Mouse (Mus musculus): ENCODE data around the gene Minpp1. TPM values are rescaled to one million over a fixed set of nuclear protein-coding genes. Genes with fewer than 3 reads are reported as not detected.

Minpp1 gene
- polyA plus RNA-seq, 1 experiment from 2014 or later = 66.6 TPM

GRCm38 (mm10) chr19:32492981-32493380 is 7.4 kb downstream of the Minpp1 start:
- Histone ChIP-seq H3K4me2 (replicated peaks) (no peak overlapping the region), H3K4me1 (peaks cover 1% of the 10 kb centered on the region; the same call in 1 of the 2 replicates), H3K9ac (no peak overlapping the region), H3K4me3 (no peak overlapping the region), H3K9me3 (no peaks in the 10 kb centered on the region), H3K36me3 (peaks cover 31% of the 10 kb centered on the region), H3K27me3 (replicated peaks) (no peaks in the 10 kb centered on the region), H3K27ac (no peak overlapping the region)
- WGBS = 88% methylated on average over 5 of the region's 5 CpGs
- ATAC-seq (ENCODE audit: low FRiP score, low read depth) = no peak

DNA sequence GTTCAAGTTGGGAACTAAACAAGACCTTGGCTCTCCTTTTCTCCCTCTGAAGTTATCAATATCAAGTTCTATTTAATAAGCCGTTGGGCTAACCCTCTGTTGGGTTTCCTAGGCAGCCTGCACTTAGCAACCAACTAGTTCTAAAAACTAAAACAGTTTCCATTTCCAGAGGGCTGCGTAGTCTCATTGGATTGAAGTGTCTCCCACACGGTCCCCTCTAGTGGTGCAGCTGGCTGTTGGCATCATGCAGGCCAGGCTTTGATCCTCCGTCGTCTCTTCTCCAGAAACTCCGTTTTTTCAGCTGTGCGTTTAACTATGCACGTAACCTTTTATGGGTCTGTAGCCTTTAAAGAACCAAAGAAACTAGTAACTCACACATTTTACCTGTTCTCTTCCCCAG is 7.9 kb downstream of the Minpp1 start:
- Histone ChIP-seq H3K4me2 (replicated peaks) (no peak overlapping the region), H3K4me3 (no peak overlapping the region), H3K9me3 (no peaks in the 10 kb centered on the region), H3K9ac (no peak overlapping the region), H3K27ac (no peak overlapping the region), H3K36me3 (peaks cover 36% of the 10 kb centered on the region), H3K4me1 (no peaks in the 10 kb centered on the region), H3K27me3 (replicated peaks) (no peaks in the 10 kb centered on the region)
- ATAC-seq (ENCODE audit: low FRiP score, low read depth) = no peak
- 82% methylated on average over 8 of the region's 8 CpGs for WGBS

- H3K9me3 ChIP-seq = no peaks in the 10 kb centered on the region
- no peak overlapping the region for H3K4me2 ChIP-seq (replicated peaks)
- H3K4me1 ChIP-seq = no peaks in the 10 kb centered on the region
- WGBS = 92% methylated on average over 13 of the region's 13 CpGs
- ATAC-seq (ENCODE audit: low FRiP score, low read depth) = no peak
- H3K27me3 ChIP-seq (replicated peaks) = no peaks in the 10 kb centered on the region
- peaks cover 40% of the 10 kb centered on the region for H3K36me3 ChIP-seq
- no peak overlapping the region for H3K27ac ChIP-seq
- H3K9ac ChIP-seq = no peak overlapping the region
- no peak overlapping the region for H3K4me3 ChIP-seq
Measured at GRCm38 (mm10) chr19:32494611-32495010, 9.0 kb downstream of the Minpp1 start.

- Histone ChIP-seq H3K4me1 (no peaks in the 10 kb centered on the region), H3K9ac (no peak overlapping the region), H3K36me3 (peaks cover 40% of the 10 kb centered on the region), H3K4me2 (replicated peaks) (no peak overlapping the region), H3K4me3 (no peak overlapping the region), H3K27me3 (replicated peaks) (no peaks in the 10 kb centered on the region), H3K27ac (no peak overlapping the region), H3K9me3 (no peaks in the 10 kb centered on the region)
- WGBS = 89% methylated on average over 11 of the region's 11 CpGs
- no peak for ATAC-seq (ENCODE audit: low FRiP score, low read depth)
Measured at GRCm38 (mm10) chr19:32495034-32495433, 9.5 kb downstream of the Minpp1 start.

DNA sequence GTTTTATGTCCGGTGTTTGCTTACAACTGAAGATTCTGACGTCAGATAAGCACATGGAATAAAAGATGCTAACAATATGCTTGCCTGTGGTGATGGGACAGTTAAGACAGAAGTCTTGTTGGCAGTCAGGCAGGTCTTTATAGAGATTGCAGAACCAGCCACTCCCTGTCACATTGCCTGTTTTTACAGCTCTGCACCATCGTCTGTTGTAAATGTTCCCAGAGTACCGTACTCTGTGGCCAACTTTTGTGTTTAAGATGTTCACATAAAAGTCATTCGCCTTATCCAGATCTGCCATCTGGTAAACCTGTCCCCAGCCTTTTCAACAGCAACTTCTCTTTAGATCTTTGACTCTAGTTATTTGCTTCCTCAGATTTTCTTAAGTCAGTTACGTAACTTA is 11.8 kb downstream of the Minpp1 start:
- H3K4me3 ChIP-seq = no peak overlapping the region
- H3K4me1 ChIP-seq = no peaks in the 10 kb centered on the region
- H3K9me3 ChIP-seq = no peaks in the 10 kb centered on the region
- no peak overlapping the region for H3K27ac ChIP-seq
- peaks cover 39% of the 10 kb centered on the region for H3K36me3 ChIP-seq
- no peaks in the 10 kb centered on the region for H3K27me3 ChIP-seq (replicated peaks)
- H3K4me2 ChIP-seq (replicated peaks) = no peak overlapping the region
- no peak overlapping the region for H3K9ac ChIP-seq
- ATAC-seq (ENCODE audit: low FRiP score, low read depth) = no peak
- 88% methylated on average over 6 of the region's 6 CpGs for WGBS

DNA sequence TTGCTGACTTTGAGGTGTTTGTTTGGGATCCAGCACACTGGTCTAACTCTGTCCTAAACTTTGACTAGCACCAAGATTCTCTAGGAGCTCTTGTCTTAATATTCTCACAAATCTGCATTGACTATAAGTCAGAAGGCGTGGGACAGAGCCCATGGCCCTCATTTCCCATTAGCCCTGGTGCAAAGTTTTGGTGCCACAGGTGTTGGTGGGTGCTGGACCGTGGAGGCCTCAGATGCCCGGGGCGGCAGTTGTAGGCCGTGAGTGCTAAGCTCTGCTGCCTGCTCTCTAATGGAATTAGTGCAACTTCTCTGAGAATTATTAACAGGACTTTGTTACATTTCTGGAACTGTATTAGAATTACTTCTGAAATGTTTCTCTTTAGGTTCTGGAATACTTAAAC is 12.4 kb downstream of the Minpp1 start:
- Histone ChIP-seq H3K4me1 (no peaks in the 10 kb centered on the region), H3K9me3 (no peaks in the 10 kb centered on the region), H3K36me3 (peaks cover 34% of the 10 kb centered on the region), H3K4me2 (replicated peaks) (no peak overlapping the region), H3K9ac (no peak overlapping the region), H3K27me3 (replicated peaks) (no peaks in the 10 kb centered on the region), H3K27ac (no peak overlapping the region), H3K4me3 (no peak overlapping the region)
- ATAC-seq (ENCODE audit: low FRiP score, low read depth) = no peak
- WGBS = 96% methylated on average over 5 of the region's 5 CpGs

- peaks cover 21% of the 10 kb centered on the region for H3K36me3 ChIP-seq
- WGBS = 88% methylated on average over 6 of the region's 6 CpGs
Measured at GRCm38 (mm10) chr19:32501414-32501813, 15.8 kb downstream of the Minpp1 start.

DNA sequence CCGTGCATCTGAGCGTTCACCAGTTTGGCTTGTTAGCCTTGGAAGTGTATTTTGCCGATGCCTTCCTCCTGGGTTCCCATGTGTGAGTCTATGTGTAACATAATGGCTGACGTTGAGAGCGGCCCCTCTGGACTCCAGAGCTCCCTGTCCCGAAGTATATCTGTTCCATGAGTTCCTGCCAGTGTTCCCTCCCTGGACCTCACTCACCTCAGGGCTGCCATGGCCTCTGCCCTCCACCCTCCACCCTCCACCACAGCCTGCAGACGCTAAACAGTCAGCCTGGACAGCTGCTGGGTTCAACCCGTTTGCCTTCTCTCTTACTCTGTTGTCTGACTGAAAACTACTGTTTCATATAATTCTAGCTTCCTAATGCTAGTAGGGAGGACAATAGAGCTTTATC is 20.5 kb downstream of the Minpp1 start:
- H3K27me3 ChIP-seq (replicated peaks) = no peaks in the 10 kb centered on the region
- no peak overlapping the region for H3K4me3 ChIP-seq
- H3K4me1 ChIP-seq = no peaks in the 10 kb centered on the region
- H3K27ac ChIP-seq = no peak overlapping the region
- no peak overlapping the region for H3K9ac ChIP-seq
- 94% methylated on average over 8 of the region's 8 CpGs for WGBS
- no peaks in the 10 kb centered on the region for H3K9me3 ChIP-seq
- H3K36me3 ChIP-seq = peaks cover 14% of the 10 kb centered on the region
- no peak for ATAC-seq (ENCODE audit: low FRiP score, low read depth)
- no peak overlapping the region for H3K4me2 ChIP-seq (replicated peaks)

More at GRCm38 (mm10) chr19:32501414-32501813, 15.8 kb downstream of the Minpp1 start:
- Histone ChIP-seq H3K9me3 (no peaks in the 10 kb centered on the region), H3K9ac (no peak overlapping the region), H3K4me3 (no peak overlapping the region), H3K27ac (no peak overlapping the region), H3K4me2 (replicated peaks) (no peak overlapping the region), H3K4me1 (no peaks in the 10 kb centered on the region), H3K27me3 (replicated peaks) (no peaks in the 10 kb centered on the region)
- no peak for ATAC-seq (ENCODE audit: low FRiP score, low read depth)

DNA sequence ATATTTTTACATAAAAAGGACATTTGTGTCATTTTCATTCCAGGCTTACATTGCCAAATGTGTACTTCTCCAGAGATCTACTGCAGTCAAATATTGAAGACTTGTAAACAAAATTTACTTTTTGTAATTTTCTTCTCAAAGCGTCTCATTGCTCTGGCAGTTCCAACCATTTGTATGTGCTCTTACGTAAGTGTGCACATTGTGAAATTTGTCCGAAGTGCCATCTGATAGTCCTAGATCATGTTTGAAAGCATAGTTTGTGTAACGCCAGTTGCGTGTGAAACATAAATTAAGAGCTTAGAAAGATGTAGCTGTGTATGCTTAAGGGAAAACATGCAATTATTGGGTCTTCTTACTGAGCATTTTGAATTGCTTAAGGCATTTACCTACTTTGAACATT is 20.9 kb downstream of the Minpp1 start:
- no peaks in the 10 kb centered on the region for H3K9me3 ChIP-seq
- no peaks in the 10 kb centered on the region for H3K27me3 ChIP-seq (replicated peaks)
- H3K4me3 ChIP-seq = no peak overlapping the region
- peaks cover 17% of the 10 kb centered on the region for H3K36me3 ChIP-seq
- H3K27ac ChIP-seq = no peak overlapping the region
- H3K9ac ChIP-seq = no peak overlapping the region
- WGBS = 96% methylated on average over 5 of the region's 5 CpGs
- H3K4me1 ChIP-seq = no peaks in the 10 kb centered on the region
- no peak for ATAC-seq (ENCODE audit: low FRiP score, low read depth)
- no peak overlapping the region for H3K4me2 ChIP-seq (replicated peaks)

DNA sequence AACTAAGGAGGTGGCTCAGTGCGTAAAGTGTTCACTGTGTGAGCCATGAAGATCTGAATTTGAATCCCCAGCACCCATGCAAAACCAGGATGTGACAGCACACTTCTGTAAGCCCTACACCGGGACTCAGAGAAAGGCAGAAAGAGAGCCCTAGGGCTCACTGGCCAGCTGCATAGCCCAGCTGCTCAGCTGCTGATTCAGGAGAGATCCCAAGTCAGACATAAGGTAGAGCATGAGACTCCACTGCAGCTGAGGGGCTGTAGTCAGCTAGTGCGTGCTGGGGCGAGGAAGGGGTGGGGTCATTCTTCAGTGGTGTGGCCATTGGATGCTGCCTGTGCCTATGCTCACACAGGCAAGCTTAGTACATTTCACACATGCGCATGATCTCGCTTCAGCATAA is 21.5 kb downstream of the Minpp1 start:
- Histone ChIP-seq H3K27ac (no peak overlapping the region), H3K27me3 (replicated peaks) (no peaks in the 10 kb centered on the region), H3K4me2 (replicated peaks) (no peak overlapping the region), H3K4me3 (no peak overlapping the region), H3K4me1 (no peaks in the 10 kb centered on the region), H3K9ac (no peak overlapping the region), H3K36me3 (peaks cover 20% of the 10 kb centered on the region), H3K9me3 (no peaks in the 10 kb centered on the region)
- WGBS = 89% methylated on average over 6 of the region's 6 CpGs
- ATAC-seq (ENCODE audit: low FRiP score, low read depth) = no peak

- H3K4me1 ChIP-seq = no peaks in the 10 kb centered on the region
- H3K9me3 ChIP-seq = no peaks in the 10 kb centered on the region
- H3K9ac ChIP-seq = no peak overlapping the region
- no peak overlapping the region for H3K27ac ChIP-seq
- no peak for ATAC-seq (ENCODE audit: low FRiP score, low read depth)
- WGBS = 89% methylated on average over 9 of the region's 9 CpGs
- H3K36me3 ChIP-seq = peaks cover 23% of the 10 kb centered on the region
- no peak overlapping the region for H3K4me2 ChIP-seq (replicated peaks)
- H3K27me3 ChIP-seq (replicated peaks) = no peaks in the 10 kb centered on the region
- no peak overlapping the region for H3K4me3 ChIP-seq
Measured at GRCm38 (mm10) chr19:32507526-32507925, 22.0 kb downstream of the Minpp1 start.

- Histone ChIP-seq H3K4me1 (no peaks in the 10 kb centered on the region), H3K9ac (no peak overlapping the region), H3K4me3 (no peak overlapping the region), H3K27me3 (replicated peaks) (no peaks in the 10 kb centered on the region), H3K4me2 (replicated peaks) (no peak overlapping the region), H3K36me3 (peaks cover 46% of the 10 kb centered on the region), H3K27ac (no peak overlapping the region), H3K9me3 (no peaks in the 10 kb centered on the region)
- no peak for ATAC-seq (ENCODE audit: low FRiP score, low read depth)
- WGBS = 78% methylated on average over 3 of the region's 3 CpGs
Measured at GRCm38 (mm10) chr19:32510267-32510666, 24.7 kb downstream of the Minpp1 start.

GRCm38 (mm10) chr19:32510962-32511361 is 25.4 kb downstream of the Minpp1 start:
- ATAC-seq (ENCODE audit: low FRiP score, low read depth) = no peak
- Histone ChIP-seq H3K36me3 (peaks cover 47% of the 10 kb centered on the region), H3K27me3 (replicated peaks) (no peaks in the 10 kb centered on the region), H3K4me2 (replicated peaks) (no peak overlapping the region), H3K9me3 (no peaks in the 10 kb centered on the region), H3K4me3 (no peak overlapping the region), H3K4me1 (no peaks in the 10 kb centered on the region), H3K27ac (no peak overlapping the region), H3K9ac (no peak overlapping the region)
- WGBS = 97% methylated on average over 6 of the region's 6 CpGs
